Mouse (Mus musculus): Measurements from ENCODE around the gene 9030025P20Rik. TPM values are rescaled to one million over a fixed set of nuclear protein-coding genes. Genes with fewer than 3 reads are reported as not detected.
"Not testable (repeated sequence)": the region's sequence is repeated elsewhere in the genome, so short reads cannot be mapped to it uniquely, and the experiment has no call there.

9030025P20Rik gene
- total RNA-seq (2017), result 13.9 and 18.3 TPM in 2 replicates

DNA sequence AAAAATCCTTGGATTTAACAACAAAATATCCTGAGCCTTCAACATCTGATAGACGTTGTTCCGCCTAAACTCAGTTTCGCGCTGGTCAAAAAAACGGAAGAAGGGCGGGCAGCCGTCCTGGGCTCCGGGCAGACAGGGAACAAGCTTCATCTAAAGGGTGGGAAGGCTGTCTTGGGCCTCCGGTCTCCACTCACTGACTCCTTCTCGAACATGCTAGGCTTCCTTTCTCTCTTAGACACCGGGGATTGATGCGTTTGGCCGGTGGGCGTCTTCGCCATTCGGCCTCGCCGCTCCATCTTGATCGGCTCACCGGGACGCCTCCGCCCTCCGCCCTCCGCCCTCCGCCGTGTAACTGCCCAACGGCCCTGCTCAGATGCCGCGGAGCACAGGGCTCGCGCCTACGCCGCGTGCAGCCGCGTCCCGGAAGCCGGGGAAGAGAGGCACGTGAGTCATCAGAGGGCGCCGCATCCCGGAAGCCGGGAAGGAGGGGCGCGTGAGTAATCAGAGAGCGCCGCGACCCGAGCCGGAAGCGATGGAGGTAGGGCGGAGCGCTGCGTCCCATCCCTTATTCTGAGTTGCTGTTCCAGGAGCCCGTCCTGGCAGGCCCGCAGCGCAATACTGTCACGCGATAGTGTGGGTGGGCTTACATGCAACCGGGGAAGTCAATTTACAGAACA lies at the start of gene 9030025P20Rik, which contains the start of gene Gm3417:
Gene 9030025P20Rik (plus strand): TSS at position 107 of the 677 bp plus-strand sequence.
Gene Gm3417 (minus strand): TSS at position 429 of the 677 bp plus-strand sequence.
- ATAC-seq (ENCODE audit: extremely low read depth, insufficient number of reproducible peaks, low FRiP score, poor library complexity, severe bottlenecking), result peak; percentile 96

DNA sequence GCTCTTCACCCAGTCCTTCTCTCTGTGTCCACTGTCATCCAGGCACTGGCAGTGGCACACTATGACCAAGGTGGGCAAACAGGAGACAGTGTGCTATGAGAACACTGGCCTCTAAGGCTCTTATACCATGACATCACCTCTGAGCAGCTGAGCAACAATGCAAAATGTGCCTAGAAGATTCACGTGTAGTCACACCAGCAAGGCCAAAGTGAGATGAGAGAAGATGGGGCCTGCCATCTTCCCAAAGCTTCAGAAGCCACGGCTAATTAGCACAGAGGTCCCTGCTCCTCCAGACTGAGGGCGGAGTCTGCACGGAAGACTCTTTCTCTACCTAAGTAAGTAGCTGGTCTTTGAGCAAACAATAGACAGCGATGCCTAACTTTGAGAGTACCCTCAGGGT lies 49.6 kb upstream of the 9030025P20Rik start:
- ATAC-seq (ENCODE audit: extremely low read depth, insufficient number of reproducible peaks, low FRiP score, poor library complexity, severe bottlenecking), result no peak

DNA sequence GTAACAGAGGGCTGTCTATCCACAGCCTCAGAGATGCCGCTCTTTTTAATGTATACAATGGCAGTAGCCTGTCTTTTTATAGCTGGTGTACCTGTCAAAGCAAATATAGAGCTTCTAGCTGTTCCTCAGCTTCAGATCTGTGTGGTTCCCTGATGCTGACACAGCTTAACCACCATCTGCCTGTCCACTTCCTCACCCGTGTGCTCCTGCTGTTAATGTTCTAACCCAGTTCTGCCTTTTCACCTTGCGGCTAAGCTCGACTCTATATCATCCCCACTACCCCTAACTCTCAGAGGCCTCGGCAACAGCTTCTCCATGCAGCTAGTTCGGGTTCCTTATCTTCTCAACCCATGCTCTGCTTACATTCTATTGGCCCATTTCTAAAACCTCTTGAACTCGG lies 47.6 kb upstream of the 9030025P20Rik start:
- no peak for ATAC-seq (ENCODE audit: extremely low read depth, insufficient number of reproducible peaks, low FRiP score, poor library complexity, severe bottlenecking)

DNA sequence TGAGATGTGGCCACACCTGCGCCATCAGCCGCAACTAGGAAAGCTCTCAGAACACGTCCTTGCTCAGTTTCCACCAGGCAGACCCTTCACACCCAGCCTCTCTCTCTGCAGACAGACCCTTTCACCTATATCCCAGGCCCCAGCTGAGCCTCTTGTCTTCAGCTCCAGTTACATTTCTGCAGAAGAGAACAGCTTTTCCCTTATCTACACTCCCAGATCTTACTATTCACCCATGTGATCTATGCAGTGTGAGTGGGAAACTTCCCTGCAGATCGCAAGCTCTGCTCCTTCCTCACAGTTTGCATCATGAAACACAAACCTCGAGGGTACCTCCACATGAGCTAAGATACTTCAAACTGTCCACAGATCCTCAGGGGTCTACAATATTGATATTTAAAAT lies 46.8 kb upstream of the 9030025P20Rik start:
- no peak for ATAC-seq (ENCODE audit: extremely low read depth, insufficient number of reproducible peaks, low FRiP score, poor library complexity, severe bottlenecking)

DNA sequence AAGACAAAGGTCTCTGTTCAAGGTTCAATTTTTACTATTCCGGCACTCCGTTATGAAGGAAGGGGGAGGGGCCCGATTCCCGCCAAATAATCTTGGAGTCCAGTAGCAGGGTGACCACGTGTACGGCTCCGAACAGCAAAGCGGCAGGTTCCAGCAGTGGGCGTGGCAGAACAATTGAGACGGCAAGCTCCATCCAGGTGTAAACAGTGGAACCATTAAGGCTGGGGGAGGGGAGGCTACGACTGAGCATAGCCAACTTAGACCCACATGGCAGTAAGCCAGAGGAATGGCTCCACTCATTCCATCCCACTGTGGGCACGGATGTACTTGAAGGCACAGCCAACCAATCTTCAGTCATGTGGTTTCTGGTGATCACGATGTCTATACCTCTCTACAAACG lies 43.0 kb upstream of the 9030025P20Rik start:
- not testable (repeated sequence) for ATAC-seq (ENCODE audit: extremely low read depth, insufficient number of reproducible peaks, low FRiP score, poor library complexity, severe bottlenecking)

DNA sequence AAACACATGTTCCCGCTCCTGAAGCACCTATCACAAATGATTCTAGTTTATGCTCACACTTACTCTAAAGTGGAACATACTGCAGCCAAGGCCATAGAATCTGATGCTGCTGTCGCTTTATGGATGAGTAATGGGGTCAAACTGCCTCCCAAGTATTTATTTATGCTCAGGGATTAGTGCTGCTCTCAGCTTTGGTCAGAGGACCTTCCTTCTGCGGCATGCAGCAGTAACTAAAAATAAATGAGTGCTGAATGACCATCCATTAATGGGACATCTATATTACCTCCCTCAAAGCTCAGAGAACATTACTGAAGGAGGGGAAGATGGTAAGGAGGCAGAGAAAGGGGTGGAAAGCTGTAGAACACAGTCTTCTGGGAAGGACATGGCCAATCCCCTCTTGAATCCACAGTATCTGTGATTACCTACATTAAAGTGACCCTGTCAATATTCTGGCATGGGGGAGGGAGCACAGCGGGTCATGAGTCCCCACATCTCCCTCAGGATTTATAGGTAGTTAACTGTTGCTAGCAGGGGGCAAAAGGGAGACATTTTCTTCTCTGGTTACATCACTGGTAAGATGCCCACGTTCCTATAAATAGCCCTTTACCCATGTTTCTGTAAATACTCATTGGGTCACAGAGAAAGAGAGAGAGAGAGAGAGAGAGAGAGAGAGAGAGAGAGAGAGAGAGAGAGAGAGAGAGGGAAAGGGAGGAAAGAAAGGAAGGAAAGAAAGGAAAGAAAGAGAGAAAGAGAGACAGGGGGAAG lies 42.2 kb upstream of the 9030025P20Rik start:
- ATAC-seq (ENCODE audit: extremely low read depth, insufficient number of reproducible peaks, low FRiP score, poor library complexity, severe bottlenecking), result no peak

DNA sequence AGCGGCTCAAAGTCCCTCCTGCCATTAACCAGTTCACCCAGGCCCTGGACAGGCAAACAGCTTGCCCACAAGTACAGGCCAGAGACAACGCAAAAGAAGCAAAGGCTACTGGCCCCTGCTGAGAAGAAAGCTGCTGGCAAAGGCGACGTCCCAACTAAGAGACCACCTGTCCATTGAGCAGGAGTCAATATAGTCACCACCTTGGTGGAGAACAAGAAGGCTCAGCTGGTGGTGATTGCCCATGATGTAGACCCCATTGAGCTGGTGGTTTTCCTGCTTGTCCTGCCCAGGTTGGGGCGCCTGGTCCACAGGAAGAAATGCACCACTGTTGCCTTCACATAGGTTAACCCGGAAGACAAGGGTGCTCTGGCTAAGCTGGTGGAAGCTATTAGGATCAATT lies 36.1 kb upstream of the 9030025P20Rik start:
- ATAC-seq (ENCODE audit: extremely low read depth, insufficient number of reproducible peaks, low FRiP score, poor library complexity, severe bottlenecking), result not testable (repeated sequence)

DNA sequence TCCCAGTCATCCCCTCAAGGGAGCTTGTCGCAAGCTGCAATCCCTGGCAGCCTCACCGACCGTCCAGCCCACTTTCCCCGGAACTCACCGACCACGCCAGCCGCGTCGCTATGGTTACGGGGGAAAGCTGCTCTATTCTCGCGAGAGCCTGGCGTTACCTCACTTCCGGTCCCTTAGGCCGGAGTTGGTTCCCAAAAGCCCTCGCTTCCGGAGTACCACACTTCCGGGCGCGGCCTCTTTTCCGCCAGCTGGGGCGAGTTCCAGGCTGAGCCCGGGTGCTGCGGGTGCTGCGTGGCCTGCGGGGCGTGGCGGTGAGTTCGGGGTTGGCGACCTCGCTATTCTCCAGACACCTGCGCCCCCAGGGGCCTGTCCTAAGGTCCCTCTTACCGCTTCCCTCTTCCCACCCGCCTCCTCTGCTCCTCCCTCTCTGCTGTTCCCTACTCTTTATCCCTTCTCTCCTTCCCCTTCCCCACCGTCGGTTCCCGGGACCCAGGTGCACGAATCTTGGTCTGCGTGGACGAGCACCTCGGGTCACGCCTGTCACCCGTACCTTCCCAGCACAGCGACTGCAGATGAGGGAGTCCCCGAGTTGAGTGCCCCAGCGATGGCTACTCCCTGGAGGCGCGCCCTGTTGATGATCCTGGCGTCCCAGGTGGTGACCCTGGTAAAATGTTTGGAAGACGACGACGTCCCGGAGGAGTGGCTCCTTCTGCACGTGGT lies 35.1 kb upstream of the 9030025P20Rik start, which contains the start of the genes Wdr27 and 1600012H06Rik:
Gene Wdr27 (minus strand): TSS at position 150 of the 720 bp plus-strand sequence.
Gene 1600012H06Rik (plus strand): TSS at position 176 of the 720 bp plus-strand sequence.
- ATAC-seq (ENCODE audit: extremely low read depth, insufficient number of reproducible peaks, low FRiP score, poor library complexity, severe bottlenecking), result peak; percentile 99

DNA sequence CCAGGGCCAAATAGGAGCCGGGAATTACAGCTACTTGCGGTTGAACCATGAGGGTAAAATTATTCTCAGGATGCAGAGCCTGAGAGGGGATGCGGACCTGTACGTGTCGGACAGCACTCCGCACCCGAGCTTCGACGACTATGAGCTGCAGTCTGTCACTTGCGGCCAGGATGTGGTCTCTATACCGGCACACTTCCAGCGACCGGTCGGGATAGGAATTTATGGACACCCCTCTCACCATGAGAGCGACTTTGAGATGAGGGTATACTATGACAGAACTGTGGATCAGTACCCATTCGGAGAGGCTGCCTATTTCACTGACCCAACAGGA lies 34.6 kb upstream of the 9030025P20Rik start:
- ATAC-seq (ENCODE audit: extremely low read depth, insufficient number of reproducible peaks, low FRiP score, poor library complexity, severe bottlenecking), result no peak

DNA sequence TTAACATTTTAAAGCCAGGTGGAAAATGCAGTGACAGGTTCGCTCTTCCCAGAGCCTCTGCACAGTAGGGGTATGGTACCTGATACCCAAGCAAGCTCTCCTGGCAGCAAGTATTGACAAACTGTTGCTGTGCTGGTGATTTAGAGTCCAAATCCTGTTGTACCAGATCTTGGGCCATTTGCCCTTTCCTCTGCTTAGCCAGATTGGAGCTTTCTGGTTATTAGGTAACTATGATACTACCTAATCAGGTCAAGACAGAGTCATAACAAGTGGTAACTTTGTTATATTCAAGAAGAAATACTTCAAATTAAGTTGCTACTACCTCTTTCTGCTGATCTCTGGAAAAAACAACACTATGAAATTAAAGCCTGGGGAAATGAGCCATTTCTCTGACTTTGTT lies 33.7 kb upstream of the 9030025P20Rik start:
- no peak for ATAC-seq (ENCODE audit: extremely low read depth, insufficient number of reproducible peaks, low FRiP score, poor library complexity, severe bottlenecking)

DNA sequence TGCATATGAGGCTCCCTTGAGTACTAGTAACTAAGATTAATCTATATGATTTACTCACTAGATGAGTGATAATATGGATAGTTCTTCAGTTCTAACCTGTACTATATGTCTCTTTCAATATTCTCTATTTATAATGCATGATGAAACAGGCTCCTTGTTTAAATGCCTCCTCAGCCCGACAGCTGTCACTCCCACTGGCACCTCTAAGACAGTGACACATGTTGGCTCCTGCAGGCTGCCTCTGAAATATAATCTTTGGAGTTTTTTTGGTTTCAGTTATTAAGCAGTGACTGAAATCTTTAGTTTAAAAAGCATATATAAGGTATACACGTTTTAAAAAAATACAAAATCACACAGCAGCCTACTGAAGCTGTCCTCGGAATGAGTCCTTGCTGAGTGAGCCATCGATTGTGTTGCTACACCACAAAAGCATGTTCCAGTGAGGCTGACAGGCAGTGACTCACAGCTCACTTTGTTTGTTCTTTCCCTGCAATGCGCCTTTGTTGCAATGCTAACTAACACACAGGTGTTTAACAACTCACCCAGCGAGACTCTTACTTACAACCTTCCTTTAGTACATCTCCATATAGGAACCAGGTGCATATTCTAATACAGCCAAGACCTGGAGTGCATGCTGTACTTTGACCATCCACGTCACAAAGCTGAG lies 29.0 kb upstream of the 9030025P20Rik start:
- no peak for ATAC-seq (ENCODE audit: extremely low read depth, insufficient number of reproducible peaks, low FRiP score, poor library complexity, severe bottlenecking)

DNA sequence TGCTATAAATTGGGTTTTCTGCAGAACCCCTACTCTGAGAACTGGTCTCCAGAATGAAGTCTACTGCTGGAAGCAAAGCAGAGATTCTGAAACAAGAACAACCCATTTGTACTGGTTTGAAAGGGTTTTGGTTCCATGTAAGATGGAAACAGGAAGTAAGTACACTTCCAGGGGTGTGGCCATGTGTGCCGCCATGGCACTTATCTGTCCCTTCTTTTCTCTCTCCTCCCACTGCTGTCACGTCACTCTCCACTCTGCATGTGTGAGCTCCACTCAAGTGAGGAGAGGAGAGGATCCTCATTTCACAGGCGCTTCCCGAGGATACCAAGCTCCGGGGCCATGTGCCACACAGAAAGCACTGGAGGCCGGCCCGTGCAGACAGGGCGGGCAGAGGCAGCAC lies 24.8 kb upstream of the 9030025P20Rik start:
- ATAC-seq (ENCODE audit: extremely low read depth, insufficient number of reproducible peaks, low FRiP score, poor library complexity, severe bottlenecking), result no peak

DNA sequence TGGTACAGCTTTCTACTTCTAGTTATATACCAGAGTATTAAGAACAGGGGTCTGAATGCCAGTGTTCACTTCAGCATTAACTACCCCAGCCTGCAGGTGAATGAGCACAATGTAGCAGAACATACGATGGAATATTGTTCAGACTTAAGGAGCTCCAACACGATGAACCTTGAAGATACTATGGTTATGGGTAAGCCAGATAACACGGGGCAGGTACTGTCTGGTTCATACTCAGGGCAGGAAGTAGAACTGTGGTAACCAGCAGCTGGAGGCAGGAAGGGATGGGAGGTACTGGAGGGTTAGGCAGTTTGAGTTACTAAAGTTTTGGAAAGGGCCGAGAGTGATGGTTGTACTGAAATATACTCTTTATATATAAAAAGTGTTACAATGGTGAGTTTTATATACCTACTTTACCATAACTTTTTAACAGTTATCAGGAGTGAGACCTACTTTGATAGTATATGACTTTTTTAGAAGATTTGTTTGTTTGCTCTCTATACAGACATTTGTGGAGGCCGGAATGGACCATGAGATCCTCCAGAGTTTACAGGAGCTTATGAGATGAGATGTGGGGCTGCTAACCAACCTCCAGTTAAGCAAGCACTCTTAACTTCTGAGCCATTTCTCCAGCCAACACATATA lies 19.5 kb upstream of the 9030025P20Rik start:
- ATAC-seq (ENCODE audit: extremely low read depth, insufficient number of reproducible peaks, low FRiP score, poor library complexity, severe bottlenecking), result no peak

DNA sequence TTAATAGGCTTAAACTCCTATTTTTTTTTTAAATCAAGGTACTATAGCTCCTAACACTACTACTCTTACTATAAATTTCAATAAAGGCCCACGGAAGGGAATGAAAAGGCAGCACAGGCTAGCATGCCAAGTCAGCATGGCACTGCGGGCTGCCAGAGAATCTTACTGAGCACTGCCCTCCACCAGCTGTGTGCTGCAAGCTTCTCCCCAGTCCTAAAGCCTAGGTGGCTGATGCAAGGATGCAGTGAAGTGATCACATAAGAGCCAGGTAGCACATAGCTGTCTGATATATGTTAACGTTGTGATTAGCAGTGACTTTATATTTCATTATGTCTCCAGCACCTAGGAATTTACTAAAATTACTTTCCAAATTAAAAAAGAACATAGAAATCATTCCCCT lies 18.3 kb upstream of the 9030025P20Rik start:
- no peak for ATAC-seq (ENCODE audit: extremely low read depth, insufficient number of reproducible peaks, low FRiP score, poor library complexity, severe bottlenecking)

DNA sequence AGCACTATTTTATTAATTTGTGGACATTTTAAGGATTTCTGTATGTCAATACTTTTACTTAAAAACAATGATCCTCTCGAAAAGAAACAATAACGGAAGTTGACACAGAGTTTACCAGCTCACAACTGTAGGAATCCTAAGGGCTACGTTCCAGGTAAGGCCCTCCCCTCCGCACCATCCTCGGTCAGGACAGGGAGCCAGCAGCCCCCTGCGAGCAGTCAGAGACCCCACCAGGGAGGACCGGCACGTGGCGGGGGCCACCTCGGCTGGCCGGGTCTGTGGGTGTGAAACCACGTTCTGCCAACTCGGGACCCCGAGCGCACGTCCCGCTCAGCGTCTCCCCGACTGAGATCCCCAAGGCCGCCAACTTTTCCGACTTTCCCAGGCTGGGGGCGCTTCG lies 17.7 kb upstream of the 9030025P20Rik start:
- ATAC-seq (ENCODE audit: extremely low read depth, insufficient number of reproducible peaks, low FRiP score, poor library complexity, severe bottlenecking), result no peak

DNA sequence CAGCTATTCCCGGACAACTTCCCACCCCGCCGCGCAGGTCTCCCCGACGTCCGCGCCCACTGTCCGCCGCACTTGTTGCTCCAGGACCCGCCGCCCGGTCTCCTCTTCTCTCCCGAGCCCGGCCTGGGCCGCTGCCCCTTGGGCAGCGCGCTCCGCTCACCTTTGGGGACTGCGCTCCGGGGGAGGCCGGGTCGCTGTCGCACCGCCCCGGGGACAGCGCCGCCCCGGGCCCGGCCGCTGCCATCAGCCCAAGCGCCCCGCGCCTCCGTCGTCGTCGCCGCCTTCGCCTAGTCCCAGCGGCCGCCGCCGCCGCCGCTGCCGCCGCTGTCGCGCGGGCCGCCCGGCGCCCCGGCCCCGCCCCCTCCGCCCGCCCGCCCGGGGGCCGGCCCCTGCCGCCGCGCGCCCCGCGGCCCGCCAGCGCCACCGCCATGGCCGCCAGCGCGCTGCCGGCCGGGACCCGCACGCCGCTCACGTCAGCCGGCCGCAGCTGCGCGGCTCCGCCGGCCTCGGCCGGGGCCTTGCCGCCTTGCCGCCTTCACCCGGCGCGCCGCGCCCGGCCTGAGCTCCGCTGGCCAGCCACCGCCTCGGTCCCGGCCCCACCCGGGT lies 17.2 kb upstream of the 9030025P20Rik start, which contains the start of gene Phf10:
Gene Phf10 (minus strand): TSS at position 323 of the 606 bp plus-strand sequence.
- not testable (repeated sequence) for ATAC-seq (ENCODE audit: extremely low read depth, insufficient number of reproducible peaks, low FRiP score, poor library complexity, severe bottlenecking)

DNA sequence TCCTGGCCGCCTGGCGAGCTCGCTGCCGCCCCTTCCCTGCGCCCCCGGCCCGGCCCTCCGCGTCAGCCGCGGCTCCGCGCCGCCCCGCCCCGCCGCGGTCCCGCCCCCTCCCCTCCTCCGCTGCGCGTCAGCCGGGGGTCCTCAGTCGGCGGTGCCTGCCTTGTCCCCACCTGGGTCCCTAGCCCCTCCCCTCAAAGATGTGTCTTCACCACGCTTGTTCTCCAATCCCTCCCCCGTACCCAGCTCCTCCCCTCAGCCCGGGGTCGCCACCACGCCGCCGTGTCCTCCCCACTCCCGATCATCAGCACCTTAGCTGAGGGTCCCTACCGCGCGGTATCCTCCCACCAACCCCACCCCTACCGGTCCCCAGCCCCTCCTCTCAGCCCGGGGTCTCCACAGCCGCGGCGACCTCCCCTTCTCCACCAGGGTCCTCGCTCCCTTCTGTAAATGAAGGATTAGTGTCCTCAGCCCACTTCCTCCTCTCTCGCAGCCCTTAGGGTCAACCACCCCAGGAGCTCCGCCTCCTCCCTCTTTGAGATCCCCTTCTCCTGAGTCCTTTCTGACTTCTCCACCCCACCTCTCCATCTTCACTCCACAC lies 16.6 kb upstream of the 9030025P20Rik start:
- ATAC-seq (ENCODE audit: extremely low read depth, insufficient number of reproducible peaks, low FRiP score, poor library complexity, severe bottlenecking), result peak; percentile 59

Measured in neutrophil, adult 5-6 weeks (primary cell).